Mouse (Mus musculus): Measurements from ENCODE around the gene Gm20388.

DNA sequence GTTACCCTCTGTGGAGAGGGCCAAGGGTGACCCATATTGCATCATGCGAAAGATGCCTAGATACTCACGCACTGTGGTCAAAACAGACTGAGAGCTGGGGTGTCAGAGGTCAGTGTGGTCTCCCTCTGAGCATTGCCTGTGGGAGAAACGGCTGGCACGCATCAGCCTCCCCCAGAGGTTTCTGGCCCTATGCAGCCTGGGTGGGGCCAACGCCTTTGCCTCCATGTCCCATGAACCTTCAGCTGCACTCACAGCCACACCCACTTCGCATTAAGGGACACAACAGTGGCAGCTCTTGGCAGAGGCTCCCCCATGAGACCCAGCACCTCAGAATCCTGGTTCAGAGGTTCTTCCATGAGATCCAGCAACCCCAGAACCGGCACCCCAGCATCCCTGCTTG is 1385.4 kb downstream of the Gm20388 start:
- TF ChIP-seq CTCF (IDR thresholded peaks at IDR 0.05; ENCODE audit: low read depth) (no peak), EP300 (IDR thresholded peaks at IDR 0.05; ENCODE audit: low read depth) (no peak)

Measured in liver, embryonic 14.5 days (tissue).